Mouse (Mus musculus) lung, postnatal 36 days (tissue): ENCODE measurements around the gene BC025920.

Experiments used
- DNase-seq: peaks from one replicate; pipeline ENCODE4 v3.0.0; 2022; ENCODE audit warnings: mixed read lengths

BC025920 gene

DNA sequence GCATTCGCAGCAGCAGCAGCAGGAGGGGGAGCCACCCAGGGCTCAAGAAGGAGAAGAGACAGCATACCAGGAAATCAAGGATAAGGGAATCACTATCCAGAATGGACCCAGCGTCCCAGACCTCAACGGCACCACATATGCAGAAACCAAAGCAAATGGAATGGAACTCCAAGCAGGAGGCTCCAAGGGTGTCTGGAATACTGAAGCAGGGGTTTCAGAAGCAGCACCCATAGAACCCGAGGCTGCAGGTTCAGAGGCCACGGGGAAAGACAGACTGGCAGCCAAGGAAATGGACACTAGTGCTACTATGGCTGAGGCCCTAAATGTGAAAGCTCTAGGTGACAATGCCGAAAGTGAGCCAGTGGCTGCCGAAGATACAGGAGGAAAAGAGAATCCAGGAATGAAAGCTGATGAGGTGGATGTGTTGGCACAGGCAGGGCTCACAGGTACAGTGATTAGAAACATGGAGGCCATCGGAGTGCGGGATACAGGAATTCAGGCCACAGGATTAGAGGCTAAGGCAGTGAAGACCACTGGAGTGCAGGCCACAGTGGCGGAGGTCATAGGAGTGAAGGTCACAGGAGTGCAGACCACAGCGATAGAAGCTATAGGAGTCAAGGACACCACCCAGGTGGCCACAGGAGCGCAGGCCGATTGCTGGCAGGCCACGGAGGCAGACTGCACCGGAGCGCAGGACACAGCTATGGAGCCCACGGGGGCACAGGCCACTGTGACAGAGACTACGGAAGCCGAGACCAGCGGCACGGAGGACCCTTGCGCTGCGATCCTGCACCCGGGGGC, 36.8 kb downstream of the BC025920 start:
- DNase-seq, result no peak

- DNase-seq, result peak; percentile 96
Observed at GRCm38 (mm10) chr10:81643449-81644055, 37.5 kb downstream of the BC025920 start.

- DNase-seq, result no peak
Observed at GRCm38 (mm10) chr10:81644162-81644561, 38.1 kb downstream of the BC025920 start.

DNA sequence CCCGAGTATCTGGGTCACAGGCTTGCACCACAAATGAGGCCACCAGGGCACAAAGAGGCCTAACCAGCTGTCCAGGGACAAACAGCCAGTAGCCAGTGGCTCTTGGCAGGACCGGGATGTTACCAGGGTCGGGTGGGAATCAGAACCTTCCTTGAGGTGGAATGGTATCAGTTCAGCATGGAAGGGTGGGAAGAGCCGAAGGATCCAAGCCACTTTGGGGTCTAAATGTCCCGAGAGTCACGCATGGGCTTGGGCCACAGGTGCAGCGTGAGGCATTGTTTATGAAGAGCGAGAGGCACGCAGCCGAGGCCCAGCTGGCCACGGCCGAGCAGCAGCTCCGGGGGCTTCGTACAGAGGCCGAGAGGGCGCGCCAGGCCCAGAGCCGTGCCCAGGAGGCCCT, 38.6 kb downstream of the BC025920 start:
- no peak for DNase-seq

DNA sequence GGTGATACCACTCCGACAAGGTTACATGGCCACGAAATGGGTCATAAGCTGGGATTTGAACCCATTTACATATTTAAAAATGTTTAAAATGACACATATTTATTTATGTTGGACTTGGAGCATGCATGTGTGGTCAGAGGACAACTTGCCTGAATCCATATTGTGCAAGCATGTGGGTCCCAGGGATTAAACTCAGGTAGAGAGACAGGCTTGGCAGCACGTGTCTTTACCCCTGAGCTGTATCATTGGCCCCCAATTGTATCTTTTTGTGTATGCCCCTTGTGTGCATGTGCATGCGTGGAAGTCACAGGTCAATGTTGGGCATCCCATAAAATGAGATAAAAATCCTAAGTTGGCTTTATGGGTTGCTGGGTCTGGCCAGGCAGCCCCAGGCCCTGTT, 39.3 kb downstream of the BC025920 start:
- DNase-seq, result no peak

GRCm38 (mm10) chr10:81646015-81646555, 40.0 kb downstream of the BC025920 start:
- no peak for DNase-seq

DNA sequence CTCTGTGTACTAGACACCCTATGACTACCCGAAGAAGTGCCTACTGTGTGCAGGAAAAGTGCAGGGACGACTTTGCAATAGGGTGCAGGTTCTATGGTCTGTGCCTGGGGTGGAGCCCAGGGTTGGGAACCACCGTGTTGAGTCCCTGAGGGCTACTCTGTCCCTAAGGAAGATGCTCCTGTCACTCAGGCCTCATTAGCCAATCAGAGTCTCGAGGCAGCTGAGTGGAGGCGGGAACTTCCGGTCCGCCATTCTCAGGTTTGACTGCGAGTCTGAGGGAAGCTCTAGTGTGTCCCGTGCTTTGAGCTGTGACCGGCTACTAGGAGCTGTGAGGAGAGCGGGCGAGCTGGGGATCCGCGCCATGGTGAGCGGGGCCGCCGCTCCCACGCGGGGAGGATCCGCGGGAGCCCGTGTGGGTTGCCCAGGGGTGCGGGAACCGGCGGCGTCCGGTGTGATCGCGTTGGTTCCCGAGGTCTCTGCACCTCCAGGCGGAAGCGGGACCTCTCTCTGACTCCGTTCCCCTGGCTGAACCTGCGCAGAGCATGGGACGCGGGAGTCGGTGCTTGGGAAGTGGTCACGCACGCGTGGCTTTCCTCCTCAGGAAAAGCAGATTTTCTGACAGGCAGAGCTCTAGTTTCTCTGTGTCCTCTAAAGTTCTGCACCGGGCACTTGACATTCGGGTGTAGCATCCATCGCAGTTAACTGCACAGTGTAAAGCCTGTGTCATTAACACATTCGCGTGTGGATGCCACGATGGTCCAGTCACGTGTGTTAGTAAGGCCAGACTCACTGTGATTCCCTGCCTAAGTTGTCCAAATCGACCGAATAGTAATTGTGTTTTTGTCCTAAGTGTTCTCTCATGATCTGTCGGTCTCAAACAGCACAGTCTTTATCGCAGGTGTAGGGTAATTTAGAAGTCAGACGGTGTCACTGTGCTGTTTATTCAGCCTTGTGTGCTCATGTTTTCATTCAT, 43.0 kb downstream of the BC025920 start, which contains the start of gene Gm10778:
Gm10778 (plus strand) TSS at position 257 of the 973 bp plus-strand sequence.
- DNase-seq, result peak; percentile 95

DNA sequence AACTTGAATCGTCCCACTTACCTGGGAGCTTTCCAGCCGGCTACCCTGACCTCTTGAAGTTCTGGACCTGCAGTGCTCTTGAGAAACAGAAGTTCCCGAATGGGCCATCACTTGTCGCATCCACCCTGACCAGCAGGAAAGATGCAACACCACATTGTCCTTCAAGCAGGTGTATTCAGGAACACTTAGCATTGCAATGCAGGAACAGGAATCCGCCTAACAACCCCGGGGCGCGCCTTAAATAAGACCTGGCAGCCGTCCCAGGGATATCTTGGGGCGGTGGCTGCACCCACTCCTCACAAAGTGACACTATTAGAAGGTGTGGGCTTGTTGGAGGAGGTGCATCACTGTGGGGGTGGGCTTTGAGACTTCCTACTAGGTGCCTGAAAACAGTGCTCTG, 49.1 kb downstream of the BC025920 start:
- no peak for DNase-seq

DNA sequence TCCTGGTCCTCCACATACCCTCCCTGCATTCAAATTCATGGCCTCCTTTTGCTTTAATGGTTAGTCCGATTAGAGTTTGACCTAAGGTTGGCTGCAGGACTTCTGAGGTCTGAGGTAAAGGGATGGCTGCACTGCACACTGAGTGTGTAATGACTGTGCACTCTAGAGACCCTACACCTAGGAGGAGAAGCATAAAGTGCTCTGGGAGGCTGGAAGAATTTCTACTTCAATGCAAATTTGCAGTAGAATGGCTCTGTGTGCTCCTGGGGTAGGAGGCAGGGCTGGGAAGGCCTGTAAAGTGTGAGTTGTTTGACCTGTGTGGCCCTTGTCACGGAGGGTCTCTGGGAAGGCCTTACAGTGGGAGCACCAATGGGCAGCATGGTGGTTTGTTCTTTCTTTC, 50.1 kb downstream of the BC025920 start:
- DNase-seq, result no peak
